ENCODE assay signal across 13 mouse cellular contexts in genomic region chr3:88226101-88226845, GRCm38 (mm10). TPM values are rescaled to one million over a fixed set of nuclear protein-coding genes. Genes with fewer than 3 reads are reported as not detected.
DNase-seq lines count a peak whose midpoint lies in the region; ATAC-seq lines count a peak whose summit lies in the region.
"Had no signal": no experiment of that assay in that cellular context is flagged by ENCODE, and none has a peak within 500 bp of the region (broad histone marks: within the 10 kb centered on the region; RNA-seq: fewer than 3 reads in every experiment).

No protein-coding gene starts in this region.

- H3K4me2 ChIP-seq in hindbrain, embryonic 16.5 days (ENCODE audit: low read length), result no peak overlapping the region
- peak overlapping the region; percentile 27; the same call in 1 of the 2 replicates for H3K4me2 ChIP-seq in neural tube, embryonic 12.5 days (replicated peaks)
- no peak overlapping the region for H3K4me2 ChIP-seq in liver, embryonic 12.5 days
- H3K4me2 ChIP-seq: embryonic facial prominence, embryonic 15.5 days had no signal

- H3K9ac ChIP-seq in hindbrain, embryonic 16.5 days (ENCODE audit: low read depth, low read length), result peak overlapping the region; percentile 47; the same call in 1 of the 2 replicates
- 0 out of 2 replicates have a peak overlapping the region, but pooled peaks have one; percentile 35 for H3K9ac ChIP-seq in neural tube, embryonic 12.5 days
- no peak overlapping the region for H3K9ac ChIP-seq in liver, embryonic 12.5 days
- H3K9ac ChIP-seq: embryonic facial prominence, embryonic 15.5 days had no signal

- H3K4me3 ChIP-seq in hindbrain, embryonic 16.5 days (ENCODE audit: low read length), result no peak overlapping the region
- no peak overlapping the region for H3K4me3 ChIP-seq in neural tube, embryonic 12.5 days
- no peak overlapping the region for H3K4me3 ChIP-seq in liver, embryonic 12.5 days
- H3K4me3 ChIP-seq: embryonic facial prominence, embryonic 15.5 days; heart, embryonic 10.5 days had no signal

- peak; percentile 90 to 92 for DNase-seq in cerebellum, adult 18-20 months
- peak; percentile 93 to 94 for DNase-seq in cerebellum, postnatal 25 days
- no peak for DNase-seq in gastrocnemius, postnatal 14 days
- no peak for DNase-seq in ovary, adult 18-20 months (ENCODE audit: low spot score)
- DNase-seq: adrenal gland, postnatal 14 days; thymus, postnatal 36 days had no signal

- H3K27me3 ChIP-seq in hindbrain, embryonic 16.5 days (replicated peaks; ENCODE audit: control insufficient read depth, insufficient read depth, low read length), result no peaks in the 10 kb centered on the region
- H3K27me3 ChIP-seq in neural tube, embryonic 12.5 days (replicated peaks), result no peaks in the 10 kb centered on the region; the same call in 1 of the 2 replicates
- peaks cover 95% of the 10 kb centered on the region for H3K27me3 ChIP-seq in liver, embryonic 12.5 days (replicated peaks)

- H3K9me3 ChIP-seq in hindbrain, embryonic 16.5 days (ENCODE audit: control insufficient read depth, low read length), result no peaks in the 10 kb centered on the region
- no peaks in the 10 kb centered on the region for H3K9me3 ChIP-seq in neural tube, embryonic 12.5 days
- H3K9me3 ChIP-seq in liver, embryonic 12.5 days (replicated peaks), result no peaks in the 10 kb centered on the region
- H3K9me3 ChIP-seq: embryonic facial prominence, embryonic 15.5 days; heart, embryonic 10.5 days had no signal

- peaks cover 13% of the 10 kb centered on the region for H3K36me3 ChIP-seq in hindbrain, embryonic 16.5 days (ENCODE audit: control insufficient read depth, insufficient read depth, low read length)
- H3K36me3 ChIP-seq in neural tube, embryonic 12.5 days, result peaks cover 62% of the 10 kb centered on the region
- H3K36me3 ChIP-seq in liver, embryonic 12.5 days, result no peaks in the 10 kb centered on the region
- H3K36me3 ChIP-seq: embryonic facial prominence, embryonic 15.5 days; heart, embryonic 10.5 days had no signal

- 39% methylated on average over 10 of the region's 10 CpGs for WGBS in hindbrain, embryonic 16.5 days
- 58% methylated on average over 10 of the region's 10 CpGs for WGBS in neural tube, embryonic 12.5 days
- WGBS in liver, embryonic 12.5 days (ENCODE audit: insufficient replicate concordance), result 65% methylated on average over 10 of the region's 10 CpGs

- H3K27ac ChIP-seq in hindbrain, embryonic 16.5 days (ENCODE audit: low read depth, low read length), result peak overlapping the region; percentile 95
- peak overlapping the region; percentile 86 for H3K27ac ChIP-seq in neural tube, embryonic 12.5 days
- H3K27ac ChIP-seq in liver, embryonic 12.5 days, result no peak overlapping the region
- H3K27ac ChIP-seq: embryonic facial prominence, embryonic 15.5 days; heart, embryonic 10.5 days had no signal

- peaks cover 59% of the 10 kb centered on the region for H3K4me1 ChIP-seq in hindbrain, embryonic 16.5 days (ENCODE audit: control insufficient read depth, insufficient read depth, low read depth, low read length)
- H3K4me1 ChIP-seq in neural tube, embryonic 12.5 days, result peaks cover 95% of the 10 kb centered on the region
- H3K4me1 ChIP-seq in liver, embryonic 12.5 days, result no peaks in the 10 kb centered on the region
- H3K4me1 ChIP-seq: embryonic facial prominence, embryonic 15.5 days had no signal

- peak; percentile 10 for ATAC-seq in hindbrain, embryonic 16.5 days
- ATAC-seq in neural tube, embryonic 12.5 days (ENCODE audit: low FRiP score, low read depth), result no peak
- ATAC-seq in liver, embryonic 12.5 days, result no peak

- intact Hi-C loops in gastrocnemius, postnatal 14 days (cut with DNase I; ENCODE audit: low total_unique reads), result no loop called here

RNA-seq across cellular contexts. Expression of gene Rhbg, which starts 28.2 kb away (rescaled TPM):
- polyA plus RNA-seq in hindbrain, embryonic 16.5 days (2015; fragmentation: Nextera tagmentation; extraction: Ambion mirVana), result 0.52 and 0.99 TPM in 2 replicates
- polyA plus RNA-seq in neural tube, embryonic 12.5 days (2016; fragmentation: Nextera tagmentation; extraction: Ambion mirVana), result 0.32 and 0.79 TPM in 2 replicates
- total RNA-seq in gastrocnemius, postnatal 14 days (2021), result not detected
- 14.5 and 16.0 TPM in 2 replicates for polyA plus RNA-seq in liver, embryonic 12.5 days (2016; fragmentation: Nextera tagmentation; extraction: Ambion mirVana)
- total RNA-seq: megakaryocyte-erythroid progenitor cell, adult 5-6 weeks; MEL had no signal

Comparison
In these comparisons a context has a peak if more than half of its experiments do, and no peak if none do; other contexts are left out.
1. DNase-seq: peak in cerebellum, adult 18-20 months (2 of 2) and cerebellum, postnatal 25 days (2 of 2); none in gastrocnemius, postnatal 14 days (single experiment) and ovary, adult 18-20 months (single experiment).